Mouse (Mus musculus): ENCODE data around the gene Zfp106.

DNA sequence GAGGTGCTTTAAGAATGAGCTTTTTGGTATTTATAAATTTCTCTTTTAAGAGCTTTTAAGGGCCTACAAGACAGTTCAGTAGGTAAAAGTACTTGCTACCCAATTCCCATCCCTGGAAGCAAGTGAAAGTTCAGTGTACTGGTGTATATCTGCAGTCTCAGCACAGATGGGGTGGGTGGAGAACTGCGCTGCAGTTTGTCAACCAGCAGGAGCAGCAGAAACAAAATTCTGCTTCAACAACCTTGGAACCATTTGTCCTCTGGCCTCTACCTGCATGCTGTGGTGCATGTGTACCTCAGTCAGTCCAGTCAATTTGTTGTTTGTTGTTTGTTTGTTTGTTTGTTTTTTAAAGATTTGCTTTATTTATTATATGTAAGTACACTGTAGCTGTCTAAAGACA lies 28.6 kb upstream of the Zfp106 start:
- TF ChIP-seq CTCF (IDR thresholded peaks at IDR 0.05; ENCODE audit: low read depth, low read length) (no peak), POLR2A (IDR thresholded peaks at IDR 0.05; ENCODE audit: insufficient read depth, low read length) (no peak)
